Mouse (Mus musculus) Patski (cell line): ENCODE results near the gene Lin54. TPM values are rescaled to one million over a fixed set of nuclear protein-coding genes. Genes with fewer than 3 reads are reported as not detected.

ENCODE experiments used
- ATAC-seq: fragments of 100-300 bp; one replicate; pipeline ENCODE4 v1.8.0; 2021
- CTCF ChIA-PET: fragments of 350-600 bp; sonication (Branson Sonifier 250); formaldehyde crosslinking; loops from one replicate; lab custom pipeline; 2022; ENCODE audit warnings: inconsistent platforms; lab: Charles Lee
- POLR2A ChIA-PET: fragments of 350-600 bp; sonication (Branson Sonifier 250); formaldehyde crosslinking; loops from one replicate; lab custom pipeline; 2022; ENCODE audit warnings: antibody characterized with exemption, inconsistent platforms; lab: Charles Lee
- DNase-seq: peaks from one replicate; pipeline ENCODE4 v3.0.0-alpha.2; 2011; ENCODE audit warnings: low read depth, low spot score
- H3K27me3 ChIP-seq: fragments of 371-371 bp; one replicate; pipeline ENCODE4 v1.5.1; 2021
- CTCF ChIP-seq: fragments of 100-300 bp; IDR thresholded peaks from one replicate; pipeline ENCODE4 v1.5.1; 2021
- in situ Hi-C: fragments of 300-500 bp; cut with MboI; formaldehyde crosslinking; loops from 3 replicates; pipeline ENCODE4 v1.11.1; 2018; ENCODE audit warnings: low pct_unique_long_range_greater_than_20kb, mixed read lengths
- polyA plus RNA-seq: library from polyadenylated mRNA; unstranded; gene quantifications from one replicate; pipeline ENCODE4 v1.2.3, GENCODE M21; 2021

Gene Lin54
- polyA plus RNA-seq, 1 experiment from 2014 or later, result 11.8 TPM

DNA sequence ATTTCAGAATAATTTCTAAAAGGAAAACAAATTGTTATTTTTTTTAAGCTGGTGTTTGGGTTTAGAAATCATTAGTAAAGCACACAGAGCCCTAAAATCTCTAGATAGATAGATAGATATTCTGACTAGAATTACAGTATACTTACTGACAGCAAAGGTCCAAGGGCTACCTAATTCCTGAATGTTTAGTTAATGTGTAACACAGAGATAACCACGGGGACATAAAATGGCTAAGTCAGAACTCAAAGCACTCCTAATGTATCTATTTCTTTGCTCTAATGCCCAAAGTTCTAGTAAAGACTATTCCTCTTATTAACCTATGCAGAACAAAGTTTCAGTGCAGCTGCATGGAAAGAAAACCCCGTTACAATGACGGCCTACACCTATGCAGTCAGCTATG is 87.6 kb downstream of the Lin54 start:
- TF ChIP-seq CTCF, result no peak
- ChIA-PET CTCF (interaction anchor here (1.0 to 1.3 kb wide), 2 partner anchors 29 to 105 kb away, joined by 3 read pairs; partner anchors contain the start of gene Cops4), POLR2A (interaction anchor here (0.6 to 1.4 kb wide), 3 partner anchors 15 to 105 kb away, joined by 3 to 5 read pairs (median 3); partner anchors contain the start of gene Cops4)
- no peaks in the 10 kb centered on the region for H3K27me3 ChIP-seq
- DNase-seq, result no peak
- in situ Hi-C loops, result no loop called here
- ATAC-seq, result no peak

DNA sequence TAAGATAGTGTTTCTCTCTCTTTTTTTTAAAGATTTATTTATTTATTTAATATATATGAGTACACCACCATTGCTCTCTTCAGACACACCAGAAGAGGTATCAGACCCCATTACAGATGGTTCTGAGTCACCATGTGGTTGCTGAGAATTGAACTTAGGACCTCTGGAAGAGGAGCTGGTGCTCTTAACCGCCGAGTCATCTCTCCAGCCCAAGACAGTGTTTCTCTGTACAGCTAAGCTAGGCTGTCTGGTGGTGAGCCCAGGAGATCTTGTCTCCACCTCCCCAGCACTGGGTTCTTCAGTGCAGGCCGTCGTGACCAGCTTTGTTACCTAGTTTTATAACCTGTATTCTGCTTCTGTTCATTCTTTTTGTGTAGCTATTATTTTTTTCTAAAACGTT is 90.2 kb downstream of the Lin54 start:
- ChIA-PET CTCF (interaction anchor here (0.7 to 1.6 kb wide), 5 partner anchors 8 to 66 kb away, joined by 3 to 4 read pairs (median 3); no protein-coding TSS in a partner anchor), POLR2A (interaction anchor here (1.0 kb wide), 1 partner anchor 10 kb away, joined by 3 read pairs; no protein-coding TSS in a partner anchor)
- in situ Hi-C loops, result no loop called here
- ATAC-seq, result no peak
- H3K27me3 ChIP-seq, result no peaks in the 10 kb centered on the region
- DNase-seq, result no peak
- no peak for TF ChIP-seq CTCF

DNA sequence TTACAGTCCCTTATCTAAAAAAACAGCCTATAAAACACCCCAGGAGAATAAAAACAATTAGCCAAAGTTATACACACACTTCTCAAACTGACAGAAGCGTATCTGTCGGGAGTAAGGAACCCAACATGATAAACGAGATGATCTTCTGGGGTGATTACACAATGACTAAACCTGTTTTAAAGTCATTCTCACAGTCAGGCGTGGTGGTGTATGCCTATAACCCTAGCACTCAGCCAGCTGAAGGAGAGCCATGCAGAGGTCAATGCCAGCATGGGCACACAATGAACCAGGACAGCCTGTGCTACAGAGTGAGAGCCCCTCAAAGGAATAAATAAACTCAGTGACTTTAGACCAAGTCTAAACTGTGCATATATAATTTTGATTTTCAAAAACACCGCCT is 92.0 kb downstream of the Lin54 start:
- TF ChIP-seq CTCF, result no peak
- DNase-seq, result no peak
- ChIA-PET POLR2A (interaction anchor here (1.7 kb wide), 1 partner anchor 27 kb away, joined by 3 read pairs; no protein-coding TSS in a partner anchor), CTCF (interaction anchor here (1.4 kb wide), 1 partner anchor 8 kb away, joined by 3 read pairs; no protein-coding TSS in a partner anchor)
- ATAC-seq, result no peak
- no peaks in the 10 kb centered on the region for H3K27me3 ChIP-seq
- in situ Hi-C loops, result no loop called here

DNA sequence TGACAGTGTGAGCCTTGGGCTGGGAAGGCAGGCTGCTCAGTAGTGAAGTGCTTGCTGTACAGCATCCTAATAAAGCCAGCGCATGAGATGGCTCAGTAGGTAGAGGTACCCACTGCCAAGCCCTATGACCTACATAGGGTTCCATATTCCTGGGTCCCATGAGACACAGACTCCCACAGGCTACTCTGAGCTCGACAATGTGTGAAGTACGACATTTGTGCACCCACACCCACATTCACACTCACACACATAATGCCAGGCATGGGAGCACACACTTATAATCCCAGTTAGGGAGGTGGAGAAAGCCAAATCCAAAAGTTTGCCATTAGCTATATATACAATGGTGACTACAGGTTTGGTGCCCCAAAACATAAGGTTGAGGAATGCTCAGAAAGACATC is 103.7 kb downstream of the Lin54 start:
- no peak for DNase-seq
- no peak for TF ChIP-seq CTCF
- ATAC-seq, result no peak
- ChIA-PET CTCF (interaction anchor here (1.0 to 1.8 kb wide), 2 partner anchors 10 to 23 kb away, joined by 3 to 10 read pairs; no protein-coding TSS in a partner anchor), POLR2A (no interaction called here)
- no peaks in the 10 kb centered on the region for H3K27me3 ChIP-seq
- in situ Hi-C loops, result no loop called here

DNA sequence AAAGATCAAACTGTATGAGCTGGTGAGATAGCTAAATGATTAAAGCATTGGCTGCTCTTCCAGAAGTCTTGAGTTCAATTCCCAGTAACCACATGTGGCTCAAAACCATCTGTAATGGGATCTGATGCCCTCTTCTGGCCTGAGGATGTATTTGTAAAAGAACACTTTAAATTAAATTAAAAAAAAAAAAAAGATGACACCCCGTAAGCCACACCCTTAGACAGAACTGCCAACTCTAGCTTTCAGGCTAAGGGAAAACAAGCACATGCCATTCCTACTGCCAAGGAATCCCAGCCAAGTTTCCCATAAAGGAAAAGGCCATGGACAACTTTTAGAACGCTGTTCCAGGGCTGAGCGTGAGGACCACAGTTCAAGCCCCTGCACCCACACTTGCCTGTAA is 106.8 kb downstream of the Lin54 start:
- ATAC-seq (no peak), DNase-seq (no peak)
- in situ Hi-C loops, result no loop called here
- POLR2A ChIA-PET, result no interaction called here
- no peak for TF ChIP-seq CTCF
- no peaks in the 10 kb centered on the region for H3K27me3 ChIP-seq
- CTCF ChIA-PET, result interaction anchor here (1.2 to 1.6 kb wide), 2 partner anchors 13 to 14 kb away, joined by 4 read pairs; no protein-coding TSS in a partner anchor

DNA sequence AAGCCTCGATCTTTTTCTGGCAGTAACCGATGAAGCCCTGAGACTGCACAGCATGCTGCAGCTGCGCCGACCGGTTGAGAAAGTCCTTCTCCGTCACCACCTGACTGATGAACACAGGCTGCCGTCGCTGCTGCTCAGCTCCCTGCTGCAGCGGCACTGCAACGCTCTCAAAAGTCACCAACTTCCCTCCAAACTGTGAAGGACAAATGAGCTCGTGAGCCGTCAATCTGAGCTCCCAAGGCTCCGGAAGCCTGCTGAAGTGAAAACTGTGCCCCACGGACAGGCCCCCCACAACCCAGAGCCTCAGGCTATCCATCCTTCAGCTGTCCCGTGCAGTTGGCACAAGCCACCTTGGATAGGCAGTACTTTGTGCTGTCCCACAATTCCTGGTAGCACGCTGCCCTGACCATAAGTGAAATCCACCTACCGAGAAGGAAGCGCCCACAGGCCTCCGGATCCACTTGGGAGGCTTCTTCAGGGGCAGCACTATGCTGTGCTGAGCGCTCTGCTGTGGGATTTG is 107.9 kb downstream of the Lin54 start:
- ATAC-seq, result no peak
- DNase-seq, result no peak
- no peaks in the 10 kb centered on the region for H3K27me3 ChIP-seq
- no peak for TF ChIP-seq CTCF
- POLR2A ChIA-PET, result interaction anchor here (0.6 kb wide), 1 partner anchor 22 kb away, joined by 4 read pairs; no protein-coding TSS in a partner anchor
- CTCF ChIA-PET, result interaction anchor here (1.0 to 1.2 kb wide), 2 partner anchors 7 to 15 kb away, joined by 3 to 4 read pairs; no protein-coding TSS in a partner anchor
- in situ Hi-C loops, result no loop called here

Other genes starting within 250 kb of the Lin54 start
- gene Sec31a, start 84.4 kb downstream of the Lin54 start, polyA plus RNA-seq, result 223 TPM
- 132 TPM for gene Cops4, start 17.7 kb upstream of the Lin54 start, polyA plus RNA-seq
- gene Plac8, start 71.6 kb upstream of the Lin54 start, polyA plus RNA-seq, result 92.7 TPM
- 83.6 TPM for gene Coq2, start 174.5 kb upstream of the Lin54 start, polyA plus RNA-seq
- gene Hpse, start 219.1 kb upstream of the Lin54 start, polyA plus RNA-seq, result 1.6 TPM